Comparison of ENCODE assay signal across 10 mouse cellular contexts in the genomic region with DNA sequence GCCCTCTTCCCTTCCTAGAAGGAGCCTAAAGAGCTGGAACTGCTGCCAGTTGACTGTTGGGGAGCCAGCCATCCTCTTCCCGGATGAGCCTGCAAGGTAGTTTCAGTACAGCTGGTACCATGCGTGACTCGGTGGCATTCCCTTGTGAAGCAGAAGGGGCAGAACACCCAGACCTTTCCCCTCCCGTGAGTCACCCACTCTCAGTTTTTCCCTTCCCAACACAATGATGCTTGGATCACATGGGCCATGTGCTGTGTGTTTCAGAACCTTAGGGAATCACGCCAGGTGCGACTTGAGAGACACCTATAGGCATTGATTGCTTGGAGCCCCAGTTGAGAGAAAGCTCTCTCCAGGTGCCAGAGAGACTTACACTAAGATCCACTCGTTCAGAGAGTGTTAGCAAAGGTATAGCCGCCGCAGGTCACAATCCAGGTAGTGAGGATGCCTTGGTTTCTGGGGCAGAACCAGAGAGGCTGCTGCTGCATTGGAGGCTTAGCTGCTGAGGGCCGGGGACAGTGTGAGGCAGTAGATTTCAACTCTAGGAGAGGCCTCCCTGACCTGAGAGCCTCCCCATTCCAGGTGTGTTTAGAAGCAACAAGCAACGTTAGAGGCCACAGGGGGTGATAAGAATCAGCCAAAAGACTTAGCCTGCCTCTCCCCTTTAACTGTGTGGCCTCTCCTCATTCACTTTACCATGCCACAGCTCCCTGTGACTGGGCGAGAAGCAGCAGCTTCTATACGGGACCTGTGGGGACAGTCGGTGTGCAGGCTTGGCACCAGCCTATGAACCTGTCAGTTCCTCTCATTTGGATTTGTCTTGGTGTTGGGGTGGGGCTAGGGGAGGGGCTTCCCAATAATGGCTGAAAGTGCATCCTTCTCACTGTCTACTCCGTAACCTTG. TPM values are rescaled to one million over a fixed set of nuclear protein-coding genes. Genes with fewer than 3 reads are reported as not detected.
DNase-seq lines count a peak whose midpoint lies in the region; ATAC-seq lines count a peak whose summit lies in the region.
"Had no signal": no experiment of that assay in that cellular context is flagged by ENCODE, and none has a peak within 500 bp of the region (broad histone marks: within the 10 kb centered on the region; RNA-seq: fewer than 3 reads in every experiment).

No protein-coding gene starts in this region.

- WGBS in heart, embryonic 10.5 days: 77% methylated on average over 15 of the region's 15 CpGs
- WGBS in liver, embryonic 13.5 days (ENCODE audit: insufficient replicate concordance): 77% methylated on average over 15 of the region's 15 CpGs

- intact Hi-C loops in heart, postnatal 14 days (cut with DNase I): loop anchor here (2.0 kb wide), 1 partner anchor 18 kb away; no protein-coding TSS in a partner anchor

- no peaks in the 10 kb centered on the region for H3K9me3 ChIP-seq in heart, embryonic 10.5 days
- H3K9me3 ChIP-seq in liver, embryonic 13.5 days (replicated peaks): no peaks in the 10 kb centered on the region

- H3K9ac ChIP-seq in liver, embryonic 13.5 days: peak overlapping the region; percentile 99

- peak; percentile 74 for DNase-seq in heart, embryonic 10.5 days (ENCODE audit: low spot score)
- DNase-seq in heart, postnatal 14 days: no peak
- peak; percentile 16 for DNase-seq in thymus, postnatal 0 days (ENCODE audit: low spot score)
- no peak for DNase-seq in thymus, postnatal 10 days (ENCODE audit: low spot score in 2 of 2)
- no peak for DNase-seq in liver, embryonic 13.5 days
- DNase-seq in urinary bladder, postnatal 4 days (ENCODE audit: low spot score in 2 of 2): no peak
- no peak for DNase-seq in yolk sac, embryonic 10.5 days (ENCODE audit: low spot score)
- DNase-seq: thymus, adult 18-20 months had no signal

- 0 out of 2 replicates have a peak, but pooled peaks cover 5% of the 10 kb centered on the region for H3K27me3 ChIP-seq in heart, embryonic 10.5 days (ENCODE audit: insufficient read depth, poor library complexity, severe bottlenecking)
- H3K27me3 ChIP-seq in liver, embryonic 13.5 days: no peaks in the 10 kb centered on the region

- H3K4me1 ChIP-seq in heart, embryonic 10.5 days: peaks cover 60% of the 10 kb centered on the region
- H3K4me1 ChIP-seq in liver, embryonic 13.5 days (replicated peaks): peaks cover 86% of the 10 kb centered on the region

- ATAC-seq in liver, embryonic 13.5 days (ENCODE audit: low read depth): no peak
- ATAC-seq: forebrain, embryonic 16.5 days; intestine, postnatal 0 days had no signal

- H3K4me3 ChIP-seq in heart, embryonic 10.5 days: no peak overlapping the region
- no peak overlapping the region for H3K4me3 ChIP-seq in liver, embryonic 13.5 days (replicated peaks)

- H3K27ac ChIP-seq in heart, embryonic 10.5 days: peak overlapping the region; percentile 70
- H3K27ac ChIP-seq in liver, embryonic 13.5 days: peak overlapping the region; percentile 99

- peaks cover 13% of the 10 kb centered on the region for H3K36me3 ChIP-seq in heart, embryonic 10.5 days
- H3K36me3 ChIP-seq in liver, embryonic 13.5 days: peaks cover 21% of the 10 kb centered on the region

- H3K4me2 ChIP-seq in liver, embryonic 13.5 days: peak overlapping the region; percentile 21

RNA-seq across cellular contexts. Expression of a gene that starts 50.9 kb away (rescaled TPM):
- polyA plus RNA-seq in heart, embryonic 10.5 days (2016; fragmentation: Nextera tagmentation; extraction: Ambion mirVana): 130 and 150 TPM in 2 replicates
- total RNA-seq in heart, postnatal 14 days (2021): 10 to 100 TPM; 51.1 to 59.5 TPM
- 64.6 and 70.2 TPM in 2 replicates for polyA plus RNA-seq in thymus, postnatal 0 days (2015; fragmentation: Nextera tagmentation; extraction: Ambion mirVana)
- 35.2 and 37.0 TPM in 2 replicates for polyA plus RNA-seq in liver, embryonic 13.5 days (2015; fragmentation: Nextera tagmentation; extraction: Ambion mirVana)

RNA-seq across cellular contexts. Expression of a gene that starts 51.5 kb away (rescaled TPM):
- polyA plus RNA-seq in heart, embryonic 10.5 days (2016; fragmentation: Nextera tagmentation; extraction: Ambion mirVana): 28.8 and 31.5 TPM in 2 replicates
- 10 to 100 TPM; 91.2 to 99.6 TPM for total RNA-seq in heart, postnatal 14 days (2021)
- polyA plus RNA-seq in thymus, postnatal 0 days (2015; fragmentation: Nextera tagmentation; extraction: Ambion mirVana): 22.4 and 26.4 TPM in 2 replicates
- polyA plus RNA-seq in liver, embryonic 13.5 days (2015; fragmentation: Nextera tagmentation; extraction: Ambion mirVana): 22.2 and 27.8 TPM in 2 replicates

Comparison
In these comparisons a context has a peak if more than half of its experiments do, and no peak if none do; other contexts are left out.
1. DNase-seq: peak in heart, embryonic 10.5 days (single experiment) and thymus, postnatal 0 days (single experiment); none in heart, postnatal 14 days (0 of 2), thymus, postnatal 10 days (0 of 2), liver, embryonic 13.5 days (single experiment), urinary bladder, postnatal 4 days (0 of 2) and yolk sac, embryonic 10.5 days (single experiment).